Comparison of ENCODE assay signal across 8 mouse cellular contexts in genomic region chr7:82864991-82865771, GRCm38 (mm10). TPM values are rescaled to one million over a fixed set of nuclear protein-coding genes. Genes with fewer than 3 reads are reported as not detected.
DNase-seq lines count a peak whose midpoint lies in the region; ATAC-seq and TF ChIP-seq lines count a peak whose summit lies in the region.

No protein-coding gene starts in this region.

- no peaks in the 10 kb centered on the region for H3K36me3 ChIP-seq in erythroblast, embryonic 14.5 days (ENCODE audit: control insufficient read depth)
- H3K36me3 ChIP-seq in E14TG2a.4 (ENCODE audit: insufficient read depth, low read length) = no peaks in the 10 kb centered on the region
- peaks cover 17% of the 10 kb centered on the region for H3K36me3 ChIP-seq in hindbrain, embryonic 10.5 days
- 0 out of 2 replicates have a peak, but pooled peaks cover 6% of the 10 kb centered on the region for H3K36me3 ChIP-seq in liver, embryonic 12.5 days
- no peaks in the 10 kb centered on the region for H3K36me3 ChIP-seq in small intestine, adult 2 months (ENCODE audit: control insufficient read depth, insufficient read depth, low read length)

- H3K9ac ChIP-seq in liver, embryonic 12.5 days = peak overlapping the region; percentile 65

- TF ChIP-seq POLR2A in small intestine, adult 2 months (IDR thresholded peaks at IDR 0.05; ENCODE audit: low read depth, low read length) = no peak

- TF ChIP-seq CTCF in E14TG2a.4 (conservative IDR thresholded peaks at IDR 0.05; ENCODE audit: low read length) = no peak
- no peak for TF ChIP-seq CTCF in small intestine, adult 2 months (IDR thresholded peaks at IDR 0.05; ENCODE audit: extremely low read depth, insufficient read length, insufficient replicate concordance, low read depth, low read length)

- peak overlapping the region; percentile 87 for H3K4me2 ChIP-seq in liver, embryonic 12.5 days

- WGBS in hindbrain, embryonic 10.5 days = under 1% methylated on average over 22 of the region's 22 CpGs
- WGBS in liver, embryonic 12.5 days (ENCODE audit: insufficient replicate concordance) = 3% methylated on average over 22 of the region's 22 CpGs
- 5% methylated on average over 22 of the region's 22 CpGs for WGBS in small intestine, adult 2 months

- peaks cover 39% of the 10 kb centered on the region for H3K4me1 ChIP-seq in erythroblast, embryonic 14.5 days (ENCODE audit: control insufficient read depth)
- peaks cover 31% of the 10 kb centered on the region for H3K4me1 ChIP-seq in E14TG2a.4 (replicated peaks; ENCODE audit: low read depth, low read length)
- H3K4me1 ChIP-seq in hindbrain, embryonic 10.5 days (replicated peaks) = peaks cover 38% of the 10 kb centered on the region
- peaks cover 43% of the 10 kb centered on the region for H3K4me1 ChIP-seq in liver, embryonic 12.5 days
- peaks cover 15% of the 10 kb centered on the region for H3K4me1 ChIP-seq in small intestine, adult 2 months (ENCODE audit: control insufficient read depth, insufficient read depth, insufficient read length, low read length)

- peaks cover 8% of the 10 kb centered on the region; the same call in 1 of the 2 replicates for H3K9me3 ChIP-seq in erythroblast, embryonic 14.5 days (ENCODE audit: control insufficient read depth, low read length)
- H3K9me3 ChIP-seq in E14TG2a.4 (ENCODE audit: low read length) = no peaks in the 10 kb centered on the region
- H3K9me3 ChIP-seq in hindbrain, embryonic 10.5 days = no peaks in the 10 kb centered on the region
- no peaks in the 10 kb centered on the region for H3K9me3 ChIP-seq in liver, embryonic 12.5 days (replicated peaks)

- H3K27me3 ChIP-seq in erythroblast, embryonic 14.5 days (ENCODE audit: control insufficient read depth) = peaks cover 66% of the 10 kb centered on the region
- peaks cover 61% of the 10 kb centered on the region for H3K27me3 ChIP-seq in E14TG2a.4 (ENCODE audit: insufficient read depth, low read length)
- H3K27me3 ChIP-seq in hindbrain, embryonic 10.5 days (ENCODE audit: insufficient read depth, poor library complexity, severe bottlenecking) = no peaks in the 10 kb centered on the region
- peaks cover 67% of the 10 kb centered on the region for H3K27me3 ChIP-seq in liver, embryonic 12.5 days (replicated peaks)
- no peaks in the 10 kb centered on the region for H3K27me3 ChIP-seq in small intestine, adult 2 months (ENCODE audit: control insufficient read depth, insufficient read depth, low read length)

- no peak for ATAC-seq in erythroblast, adult 5-6 weeks (replicated peaks; ENCODE audit: low FRiP score, poor library complexity, severe bottlenecking)
- ATAC-seq in liver, embryonic 12.5 days = no peak

- peak; percentile 65 for DNase-seq in embryo, embryonic 10 days (ENCODE audit: low spot score)
- DNase-seq in hindbrain, embryonic 10.5 days (ENCODE audit: low spot score) = peak; percentile 71
- DNase-seq in spleen, adult 12 weeks (ENCODE audit: low spot score) = no peak

- peak overlapping the region; percentile 100 for H3K27ac ChIP-seq in hindbrain, embryonic 10.5 days
- peak overlapping the region; percentile 51; the same call in 1 of the 2 replicates for H3K27ac ChIP-seq in liver, embryonic 12.5 days
- no peak overlapping the region for H3K27ac ChIP-seq in small intestine, adult 2 months (ENCODE audit: insufficient read depth, low read depth, low read length)

- H3K4me3 ChIP-seq in erythroblast, embryonic 14.5 days (replicated peaks) = peak overlapping the region; percentile 65
- H3K4me3 ChIP-seq in E14TG2a.4 (replicated peaks; ENCODE audit: low read length) = peak overlapping the region; percentile 95
- peak overlapping the region; percentile 100 for H3K4me3 ChIP-seq in hindbrain, embryonic 10.5 days
- peak overlapping the region; percentile 69 for H3K4me3 ChIP-seq in liver, embryonic 12.5 days
- peak overlapping the region; percentile 95 for H3K4me3 ChIP-seq in small intestine, adult 2 months (ENCODE audit: low read depth, low read length)

RNA-seq across cellular contexts. Expression of gene Mex3b, which starts 2.0 kb away (rescaled TPM):
- 0.01 and 0.02 TPM in 2 replicates for polyA plus RNA-seq in erythroblast, embryonic 14.5 days (2012)
- total RNA-seq in erythroblast, adult 5-6 weeks (2015; ENCODE audit: low replicate concordance) = 0.77 and 0.84 TPM in 2 replicates
- total RNA-seq in erythroblast, adult 5-6 weeks (2017; ENCODE audit: low replicate concordance) = 0.77 and 0.98 TPM in 2 replicates
- polyA plus RNA-seq in hindbrain, embryonic 10.5 days (2016; fragmentation: Nextera tagmentation; extraction: Ambion mirVana) = 24.9 and 27.7 TPM in 2 replicates
- 2.7 and 3.2 TPM in 2 replicates for polyA plus RNA-seq in liver, embryonic 12.5 days (2016; fragmentation: Nextera tagmentation; extraction: Ambion mirVana)
- 3.1 and 6.3 TPM in 2 replicates for polyA plus RNA-seq in small intestine, adult 2 months (2012; rRNA removed)
